Mouse (Mus musculus) bone marrow macrophage, adult 2 months (primary cell): Measurements from ENCODE around the gene Fgfr2.

Source experiments
- CTCF ChIP-seq: IDR thresholded peaks from 2 replicates; pipeline ENCODE4 v1.5.1; 2012; ENCODE audit warnings: low read depth, mild to moderate bottlenecking, low read length, moderate library complexity
- POLR2A ChIP-seq: IDR thresholded peaks from 2 replicates; pipeline ENCODE4 v1.6.1; 2012; ENCODE audit warnings: mild to moderate bottlenecking, low read depth, low read length, borderline replicate concordance

DNA sequence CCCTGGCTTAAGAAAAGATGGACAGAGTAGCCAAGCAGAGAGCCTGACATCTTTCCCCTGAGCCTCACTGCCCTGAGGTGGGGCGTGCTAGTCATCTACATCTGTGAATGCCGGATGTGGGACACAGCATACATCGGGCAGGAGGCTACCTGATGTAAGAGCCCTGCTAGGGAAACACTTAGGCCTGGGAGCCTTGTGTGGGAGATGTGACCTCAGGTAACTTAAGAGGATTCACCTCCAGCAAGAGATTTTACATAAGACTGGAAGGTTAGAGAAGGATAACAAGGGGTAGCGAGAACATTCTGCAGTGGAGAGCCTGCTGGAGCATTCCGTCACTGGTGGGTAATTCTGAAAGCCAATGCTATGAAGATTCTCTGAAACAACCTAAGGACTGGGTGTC, 876.1 kb downstream of the Fgfr2 start:
- TF ChIP-seq CTCF = no peak
- no peak for TF ChIP-seq POLR2A
